Mouse (Mus musculus): ENCODE results near the gene Myo5c. TPM values are rescaled to one million over a fixed set of nuclear protein-coding genes. Genes with fewer than 3 reads are reported as not detected.

Gene Myo5c
- total and polyA plus RNA-seq, 3 experiments = 5.0 to 5.9 (median 5.1) TPM

- Histone ChIP-seq H3K4me1 (ENCODE audit: control insufficient read depth, insufficient read depth, low read length) (peaks cover 16% of the 10 kb centered on the region), H3K4me3 (no peak overlapping the region), H3K27ac (peak overlapping the region; percentile 72), H3K79me2 (replicated peaks; ENCODE audit: control insufficient read depth, insufficient read depth, low read length) (no peaks in the 10 kb centered on the region), H3K27me3 (ENCODE audit: control insufficient read depth, insufficient read depth, low read length) (no peaks in the 10 kb centered on the region), H3K36me3 (ENCODE audit: control insufficient read depth, insufficient read depth, low read length) (peaks cover 2% of the 10 kb centered on the region; the same call in 1 of the 2 replicates), H3K9ac (ENCODE audit: low read depth, low read length) (peak overlapping the region; percentile 43)
- DNase-seq = peak; percentile 51 to 74
- intact Hi-C loops (cut with DNase I) = no loop called here
- WGBS = 17% methylated on average over 13 of the region's 13 CpGs
- TF ChIP-seq EP300 (IDR thresholded peaks at IDR 0.05; ENCODE audit: insufficient read depth, low read depth, low read length) (peak; percentile 36; the same call in 1 of the 2 replicates), CTCF (IDR thresholded peaks at IDR 0.05) (no peak)
Measured at GRCm38 (mm10) chr9:75254196-75254955, 22.6 kb downstream of the Myo5c start.

GRCm38 (mm10) chr9:75255820-75256545, 24.2 kb downstream of the Myo5c start:
- H3K9ac ChIP-seq (ENCODE audit: low read depth, low read length) = no peak overlapping the region
- H3K4me3 ChIP-seq = no peak overlapping the region
- no peaks in the 10 kb centered on the region for H3K27me3 ChIP-seq (ENCODE audit: control insufficient read depth, insufficient read depth, low read length)
- peaks cover 16% of the 10 kb centered on the region for H3K4me1 ChIP-seq (ENCODE audit: control insufficient read depth, insufficient read depth, low read length)
- 87% methylated on average over 14 of the region's 14 CpGs for WGBS
- intact Hi-C loops (cut with DNase I) = no loop called here
- H3K27ac ChIP-seq = no peak overlapping the region
- DNase-seq = no peak
- no peaks in the 10 kb centered on the region for H3K79me2 ChIP-seq (replicated peaks; ENCODE audit: control insufficient read depth, insufficient read depth, low read length)
- no peak for TF ChIP-seq POLR2A (IDR thresholded peaks at IDR 0.05; ENCODE audit: insufficient read depth, low read depth, low read length)
- no peak for TF ChIP-seq EP300 (IDR thresholded peaks at IDR 0.05; ENCODE audit: insufficient read depth, low read depth, low read length)
- no peak for TF ChIP-seq CTCF (IDR thresholded peaks at IDR 0.05)
- peaks cover 2% of the 10 kb centered on the region; the same call in 1 of the 2 replicates for H3K36me3 ChIP-seq (ENCODE audit: control insufficient read depth, insufficient read depth, low read length)

- Histone ChIP-seq H3K27ac (no peak overlapping the region), H3K36me3 (ENCODE audit: control insufficient read depth, insufficient read depth, low read length) (no peaks in the 10 kb centered on the region), H3K27me3 (ENCODE audit: control insufficient read depth, insufficient read depth, low read length) (no peaks in the 10 kb centered on the region), H3K9ac (ENCODE audit: low read depth, low read length) (no peak overlapping the region), H3K4me3 (no peak overlapping the region), H3K4me1 (ENCODE audit: control insufficient read depth, insufficient read depth, low read length) (peaks cover 13% of the 10 kb centered on the region), H3K79me2 (replicated peaks; ENCODE audit: control insufficient read depth, insufficient read depth, low read length) (no peaks in the 10 kb centered on the region)
- TF ChIP-seq EP300 (IDR thresholded peaks at IDR 0.05; ENCODE audit: insufficient read depth, low read depth, low read length) (no peak), POLR2A (IDR thresholded peaks at IDR 0.05; ENCODE audit: insufficient read depth, low read depth, low read length) (no peak), CTCF (IDR thresholded peaks at IDR 0.05) (no peak)
- intact Hi-C loops (cut with DNase I) = no loop called here
- 80% methylated on average over 4 of the region's 4 CpGs for WGBS
- no peak for DNase-seq
Measured at GRCm38 (mm10) chr9:75258792-75259191, 27.0 kb downstream of the Myo5c start.

- H3K4me1 ChIP-seq (ENCODE audit: control insufficient read depth, insufficient read depth, low read length) = peaks cover 8% of the 10 kb centered on the region
- TF ChIP-seq EP300 (IDR thresholded peaks at IDR 0.05; ENCODE audit: insufficient read depth, low read depth, low read length) = no peak
- TF ChIP-seq POLR2A (IDR thresholded peaks at IDR 0.05; ENCODE audit: insufficient read depth, low read depth, low read length) = no peak
- peak; percentile 51 for TF ChIP-seq CTCF (IDR thresholded peaks at IDR 0.05)
- intact Hi-C loops (cut with DNase I) = no loop called here
- H3K36me3 ChIP-seq (ENCODE audit: control insufficient read depth, insufficient read depth, low read length) = no peaks in the 10 kb centered on the region
- WGBS = 94% methylated on average over 4 of the region's 4 CpGs
- H3K27ac ChIP-seq = no peak overlapping the region
- no peak overlapping the region for H3K9ac ChIP-seq (ENCODE audit: low read depth, low read length)
- DNase-seq = no peak
- H3K4me3 ChIP-seq = no peak overlapping the region
- H3K79me2 ChIP-seq (replicated peaks; ENCODE audit: control insufficient read depth, insufficient read depth, low read length) = no peaks in the 10 kb centered on the region
- H3K27me3 ChIP-seq (ENCODE audit: control insufficient read depth, insufficient read depth, low read length) = no peaks in the 10 kb centered on the region
Measured at GRCm38 (mm10) chr9:75259656-75260055, 27.8 kb downstream of the Myo5c start.

GRCm38 (mm10) chr9:75261332-75261872, 29.6 kb downstream of the Myo5c start:
- Histone ChIP-seq H3K36me3 (ENCODE audit: control insufficient read depth, insufficient read depth, low read length) (no peaks in the 10 kb centered on the region), H3K27me3 (ENCODE audit: control insufficient read depth, insufficient read depth, low read length) (no peaks in the 10 kb centered on the region), H3K79me2 (replicated peaks; ENCODE audit: control insufficient read depth, insufficient read depth, low read length) (no peaks in the 10 kb centered on the region), H3K9ac (ENCODE audit: low read depth, low read length) (no peak overlapping the region), H3K27ac (no peak overlapping the region), H3K4me3 (no peak overlapping the region), H3K4me1 (ENCODE audit: control insufficient read depth, insufficient read depth, low read length) (peaks cover 2% of the 10 kb centered on the region; the same call in 1 of the 2 replicates)
- TF ChIP-seq POLR2A (IDR thresholded peaks at IDR 0.05; ENCODE audit: insufficient read depth, low read depth, low read length) (no peak), EP300 (IDR thresholded peaks at IDR 0.05; ENCODE audit: insufficient read depth, low read depth, low read length) (no peak)
- DNase-seq = no peak
- intact Hi-C loops (cut with DNase I) = no loop called here
- 37% methylated on average over 8 of the region's 8 CpGs for WGBS

All from heart, adult 2 months (tissue).